Comparison of ENCODE assay signal across 8 mouse cellular contexts in genomic region chr5:130023067-130023766, GRCm38 (mm10). TPM values are rescaled to one million over a fixed set of nuclear protein-coding genes. Genes with fewer than 3 reads are reported as not detected.
DNase-seq lines count a peak whose midpoint lies in the region; ATAC-seq and TF ChIP-seq lines count a peak whose summit lies in the region.

No protein-coding gene starts in this region.

- TF ChIP-seq CTCF in C2C12 (IDR thresholded peaks at IDR 0.05; ENCODE audit: control insufficient read depth, insufficient read depth, insufficient read length) = no peak

- H3K27ac ChIP-seq in heart, embryonic 10.5 days = no peak overlapping the region
- H3K27ac ChIP-seq in forebrain, embryonic 13.5 days = no peak overlapping the region
- H3K27ac ChIP-seq in liver, embryonic 13.5 days = peak overlapping the region; percentile 26

- 41% methylated on average over 12 of the region's 12 CpGs for WGBS in heart, embryonic 10.5 days
- WGBS in forebrain, embryonic 13.5 days = 40% methylated on average over 12 of the region's 12 CpGs
- whole genome bisulfite sequencing in liver, embryonic 13.5 days (ENCODE audit: insufficient replicate concordance) = 39% methylated on average over 12 of the region's 12 CpGs

- DNase-seq in heart, embryonic 10.5 days (ENCODE audit: low spot score) = no peak
- no peak for DNase-seq in heart, postnatal 14 days
- no peak for DNase-seq in liver, embryonic 13.5 days
- DNase-seq in T-cell, adult 2 months (ENCODE audit: low spot score) = no peak
- DNase-seq in adrenal gland, adult (ENCODE audit: inconsistent age in 2 of 2, low spot score in 1 of 2) = no peak
- no peak for DNase-seq in embryo, embryonic 9.5 days (ENCODE audit: extremely low spot score)

- no peaks in the 10 kb centered on the region for H3K79me2 ChIP-seq in C2C12 (ENCODE audit: control insufficient read depth, insufficient read depth)

- H3K27me3 ChIP-seq in heart, embryonic 10.5 days (ENCODE audit: insufficient read depth, poor library complexity, severe bottlenecking) = no peaks in the 10 kb centered on the region
- no peaks in the 10 kb centered on the region for H3K27me3 ChIP-seq in C2C12 (ENCODE audit: control insufficient read depth, insufficient read depth, insufficient read length)
- peaks cover 15% of the 10 kb centered on the region; the same call in 1 of the 2 replicates for H3K27me3 ChIP-seq in forebrain, embryonic 13.5 days
- 0 out of 2 replicates have a peak, but pooled peaks cover 8% of the 10 kb centered on the region for H3K27me3 ChIP-seq in liver, embryonic 13.5 days

- peaks cover 29% of the 10 kb centered on the region for H3K4me1 ChIP-seq in heart, embryonic 10.5 days
- 0 out of 2 replicates have a peak, but pooled peaks cover 9% of the 10 kb centered on the region for H3K4me1 ChIP-seq in forebrain, embryonic 13.5 days
- H3K4me1 ChIP-seq in liver, embryonic 13.5 days (replicated peaks) = peaks cover 41% of the 10 kb centered on the region

- no peak for ATAC-seq in forebrain, embryonic 13.5 days
- no peak for ATAC-seq in liver, embryonic 13.5 days (ENCODE audit: low read depth)

- peak overlapping the region; percentile 88 for H3K4me2 ChIP-seq in forebrain, embryonic 13.5 days
- peak overlapping the region; percentile 94 for H3K4me2 ChIP-seq in liver, embryonic 13.5 days

- H3K9ac ChIP-seq in forebrain, embryonic 13.5 days = no peak overlapping the region
- H3K9ac ChIP-seq in liver, embryonic 13.5 days = peak overlapping the region; percentile 75; the same call in 1 of the 2 replicates

- H3K4me3 ChIP-seq in heart, embryonic 10.5 days = peak overlapping the region; percentile 75
- H3K4me3 ChIP-seq in C2C12 (ENCODE audit: insufficient read depth, poor library complexity, severe bottlenecking) = peak overlapping the region; percentile 49
- H3K4me3 ChIP-seq in forebrain, embryonic 13.5 days = peak overlapping the region; percentile 60
- H3K4me3 ChIP-seq in liver, embryonic 13.5 days (replicated peaks) = peak overlapping the region; percentile 70

- peaks cover 2% of the 10 kb centered on the region; the same call in 1 of the 2 replicates for H3K36me3 ChIP-seq in heart, embryonic 10.5 days
- no peaks in the 10 kb centered on the region for H3K36me3 ChIP-seq in C2C12 (ENCODE audit: control insufficient read depth, insufficient read depth)
- H3K36me3 ChIP-seq in forebrain, embryonic 13.5 days (ENCODE audit: poor library complexity, severe bottlenecking) = no peaks in the 10 kb centered on the region
- peaks cover 2% of the 10 kb centered on the region; the same call in 1 of the 2 replicates for H3K36me3 ChIP-seq in liver, embryonic 13.5 days

- no peaks in the 10 kb centered on the region for H3K9me3 ChIP-seq in heart, embryonic 10.5 days
- H3K9me3 ChIP-seq in forebrain, embryonic 13.5 days (replicated peaks) = no peaks in the 10 kb centered on the region
- no peaks in the 10 kb centered on the region for H3K9me3 ChIP-seq in liver, embryonic 13.5 days (replicated peaks)

- intact Hi-C loops in heart, postnatal 14 days (cut with DNase I) = loop anchor here (2.0 to 10.0 kb wide), 4 partner anchors 16 to 232 kb away; partner anchors contain the start of genes Kctd7, Sbds and Tyw1

- H3ac ChIP-seq in C2C12 (ENCODE audit: control insufficient read depth, insufficient read length, low read depth) = no peak overlapping the region

- H3K79me3 ChIP-seq in C2C12 (ENCODE audit: low read depth) = no peaks in the 10 kb centered on the region

TF ChIP-seq in C2C12, 6 proteins besides CTCF, POLR2A, EP300 and RAD21:
- no peak for TF ChIP-seq MYOD1 (IDR thresholded peaks at IDR 0.05; ENCODE audit: control insufficient read depth, insufficient read length, low read depth)
- no peak for TF ChIP-seq CEBPB (IDR thresholded peaks at IDR 0.05; ENCODE audit: low read depth)
- TF ChIP-seq FOSL1 (IDR thresholded peaks at IDR 0.05; ENCODE audit: insufficient read depth, low read length, poor library complexity, severe bottlenecking) = no peak
- TF ChIP-seq MYOG (IDR thresholded peaks at IDR 0.05; ENCODE audit: control insufficient read depth, extremely low read depth, insufficient read length) = no peak
- no peak for TF ChIP-seq USF1 (IDR thresholded peaks at IDR 0.05; ENCODE audit: low read depth)
- TF ChIP-seq MAX (IDR thresholded peaks at IDR 0.05) = no peak

RNA-seq across cellular contexts. Expression of gene Asl, which starts 5.8 kb away (rescaled TPM):
- 25.1 and 35.9 TPM in 2 replicates for polyA plus RNA-seq in heart, embryonic 10.5 days (2016; fragmentation: Nextera tagmentation; extraction: Ambion mirVana)
- 1 to 10 TPM; 6.8 to 7.7 TPM for total RNA-seq in heart, postnatal 14 days (2021)
- polyA plus RNA-seq in C2C12 (2012; fragmentation: generic; extraction: Trizol) = 26.4 TPM
- polyA plus RNA-seq in forebrain, embryonic 13.5 days (2015; fragmentation: Nextera tagmentation; extraction: Ambion mirVana) = 23.3 and 28.6 TPM in 2 replicates
- polyA plus RNA-seq in liver, embryonic 13.5 days (2015; fragmentation: Nextera tagmentation; extraction: Ambion mirVana) = 37.8 and 45.2 TPM in 2 replicates

RNA-seq across cellular contexts. Expression of gene Crcp, which starts 5.9 kb away (rescaled TPM):
- 33.1 and 39.9 TPM in 2 replicates for polyA plus RNA-seq in heart, embryonic 10.5 days (2016; fragmentation: Nextera tagmentation; extraction: Ambion mirVana)
- 10 to 100 TPM; 11.4 to 11.9 TPM for total RNA-seq in heart, postnatal 14 days (2021)
- 32.6 TPM for polyA plus RNA-seq in C2C12 (2012; fragmentation: generic; extraction: Trizol)
- 67.0 and 77.0 TPM in 2 replicates for polyA plus RNA-seq in forebrain, embryonic 13.5 days (2015; fragmentation: Nextera tagmentation; extraction: Ambion mirVana)
- polyA plus RNA-seq in liver, embryonic 13.5 days (2015; fragmentation: Nextera tagmentation; extraction: Ambion mirVana) = 31.6 and 34.4 TPM in 2 replicates

RNA-seq across cellular contexts. Expression of gene Gusb, which starts 20.4 kb away (rescaled TPM):
- polyA plus RNA-seq in heart, embryonic 10.5 days (2016; fragmentation: Nextera tagmentation; extraction: Ambion mirVana) = 47.3 and 56.8 TPM in 2 replicates
- total RNA-seq in heart, postnatal 14 days (2021) = 10 to 100 TPM; 18.5 to 19.0 TPM
- polyA plus RNA-seq in C2C12 (2012; fragmentation: generic; extraction: Trizol) = 56.0 TPM
- polyA plus RNA-seq in forebrain, embryonic 13.5 days (2015; fragmentation: Nextera tagmentation; extraction: Ambion mirVana) = 15.9 and 16.6 TPM in 2 replicates
- 42.0 and 47.9 TPM in 2 replicates for polyA plus RNA-seq in liver, embryonic 13.5 days (2015; fragmentation: Nextera tagmentation; extraction: Ambion mirVana)

RNA-seq across cellular contexts. Expression of gene Tpst1, which starts 49.9 kb away (rescaled TPM):
- 27.2 and 44.6 TPM in 2 replicates for polyA plus RNA-seq in heart, embryonic 10.5 days (2016; fragmentation: Nextera tagmentation; extraction: Ambion mirVana)
- 10 to 100 TPM; 15.7 to 16.9 TPM for total RNA-seq in heart, postnatal 14 days (2021)
- polyA plus RNA-seq in C2C12 (2012; fragmentation: generic; extraction: Trizol) = 22.3 TPM
- 47.5 and 50.2 TPM in 2 replicates for polyA plus RNA-seq in forebrain, embryonic 13.5 days (2015; fragmentation: Nextera tagmentation; extraction: Ambion mirVana)
- 27.2 and 33.5 TPM in 2 replicates for polyA plus RNA-seq in liver, embryonic 13.5 days (2015; fragmentation: Nextera tagmentation; extraction: Ambion mirVana)
